Mouse (Mus musculus) small intestine, adult 2 months (tissue): ENCODE data around the gene Pipox.

Experiments used
- CTCF ChIP-seq: fragments of 200-500 bp; IDR thresholded peaks from 2 replicates; pipeline ENCODE4 v1.5.1; 2012; ENCODE audit warnings: low read depth, mild to moderate bottlenecking, control low read depth, inconsistent platforms, low read length, moderate library complexity, mixed read lengths; ENCODE audit not compliant: insufficient replicate concordance, insufficient read length; ENCODE audit errors: extremely low read depth
- POLR2A ChIP-seq: fragments of 200-500 bp; IDR thresholded peaks from 2 replicates; pipeline ENCODE4 v1.6.1; 2012; ENCODE audit warnings: low read depth, mild to moderate bottlenecking, control low read depth, inconsistent platforms, low read length, moderate library complexity

DNA sequence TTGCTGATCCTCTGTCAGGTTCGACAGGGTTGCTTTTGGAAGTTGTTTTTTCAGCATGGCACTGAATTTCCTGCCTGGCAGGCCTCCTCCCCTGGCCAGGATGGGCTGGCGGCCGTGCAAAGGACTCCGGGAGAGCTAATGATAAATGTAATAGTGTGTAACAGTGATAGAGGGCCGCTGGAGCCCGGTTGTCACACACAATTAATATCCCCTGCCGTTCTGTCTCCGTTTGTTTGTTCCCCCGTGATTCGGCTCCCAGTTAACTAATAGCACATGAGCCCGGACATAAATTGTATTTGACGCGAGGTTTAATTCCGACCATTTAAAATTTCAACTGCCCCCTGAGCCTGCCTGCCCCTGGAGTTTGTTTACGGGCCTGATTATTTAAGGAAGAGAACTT, 38.5 kb downstream of the Pipox start:
- TF ChIP-seq CTCF, result no peak
- no peak for TF ChIP-seq POLR2A
